Mouse (Mus musculus) limb, embryonic 13.5 days (tissue): ENCODE data around the gene Tmc7. TPM values are rescaled to one million over a fixed set of nuclear protein-coding genes. Genes with fewer than 3 reads are reported as not detected.

Experiments
- ATAC-seq: fragments of 200-750 bp; cut with Nextera tagmentation; 2 replicates; pipeline ENCODE4 v1.8.0; 2017; ENCODE audit warnings: low read depth, moderate number of reproducible peaks, moderate TSS enrichment; ENCODE audit not compliant: low FRiP score
- H3K27ac ChIP-seq: fragments of 300-500 bp; sonication (generic); 2 replicates; pipeline ENCODE4 v1.5.1; 2015; ENCODE audit warnings: inconsistent platforms, mild to moderate bottlenecking, moderate library complexity
- H3K27me3 ChIP-seq: fragments of 300-500 bp; sonication (generic); 2 replicates; pipeline ENCODE4 v1.6.1; 2015; ENCODE audit warnings: mild to moderate bottlenecking, inconsistent platforms
- H3K36me3 ChIP-seq: fragments of 300-500 bp; sonication (generic); 2 replicates; pipeline ENCODE4 v1.6.1; 2015; ENCODE audit warnings: inconsistent platforms, mild to moderate bottlenecking, moderate library complexity
- H3K4me1 ChIP-seq: fragments of 300-500 bp; sonication (generic); 2 replicates; pipeline ENCODE4 v1.6.1; 2015; ENCODE audit warnings: inconsistent platforms
- H3K4me2 ChIP-seq: fragments of 300-500 bp; sonication (generic); replicated peaks from 2 replicates; pipeline ENCODE4 v1.6.1; 2015; ENCODE audit warnings: inconsistent platforms, mild to moderate bottlenecking, moderate library complexity
- H3K4me3 ChIP-seq: fragments of 300-500 bp; sonication (generic); 2 replicates; pipeline ENCODE4 v1.5.1; 2015; ENCODE audit warnings: moderate library complexity, mild to moderate bottlenecking, inconsistent platforms
- H3K9ac ChIP-seq: fragments of 300-500 bp; sonication (generic); 2 replicates; pipeline ENCODE4 v1.6.1; 2015; ENCODE audit warnings: mild to moderate bottlenecking, inconsistent platforms
- H3K9me3 ChIP-seq: fragments of 300-500 bp; sonication (generic); 2 replicates; pipeline ENCODE4 v1.6.1; 2016; ENCODE audit warnings: inconsistent platforms
- WGBS: fragments of 180-500 bp; shearing (Covaris S2); methylation state at CpG from one replicate; pipeline ENCODE4 v1.1.7; 2015; 5-methylcytosine and 5-hydroxymethylcytosine counted together
- polyA plus RNA-seq: library from polyadenylated mRNA; unstranded; fragments of >200 nt; fragmentation: Nextera tagmentation; extraction: Ambion mirVana; gene quantifications from 2 replicates; pipeline ENCODE4 v1.2.1, GENCODE M21; 2015

The Tmc7 gene
- polyA plus RNA-seq, 1 experiment from 2014 or later = 3.6 TPM

DNA sequence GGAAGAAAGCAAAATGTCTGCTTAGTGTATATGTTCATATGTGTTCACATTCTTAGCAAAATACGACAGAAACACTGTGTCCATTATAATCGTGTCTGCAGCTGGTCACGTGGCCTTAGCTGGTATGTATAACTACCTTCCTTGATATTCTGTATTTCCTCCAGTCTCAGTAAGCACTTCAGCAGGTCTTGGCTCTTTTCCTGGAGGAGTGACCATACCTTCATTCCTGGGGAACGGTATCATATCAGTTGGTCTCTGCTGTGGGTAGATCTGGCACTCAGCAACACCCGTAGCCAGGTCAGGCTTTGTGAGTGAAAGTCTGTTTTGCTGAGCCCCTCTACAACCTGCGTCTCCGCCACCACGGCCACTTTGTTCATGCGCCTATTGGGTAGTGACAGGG is 90.6 kb downstream of the Tmc7 start:
- ATAC-seq = no peak
- peaks cover 26% of the 10 kb centered on the region for H3K4me1 ChIP-seq
- H3K4me2 ChIP-seq = no peak overlapping the region
- H3K9me3 ChIP-seq = no peaks in the 10 kb centered on the region
- peaks cover 14% of the 10 kb centered on the region for H3K36me3 ChIP-seq
- 87% methylated on average over 9 of the region's 9 CpGs for WGBS
- H3K27ac ChIP-seq = no peak overlapping the region
- no peak overlapping the region for H3K4me3 ChIP-seq
- H3K9ac ChIP-seq = no peak overlapping the region
- peaks cover 16% of the 10 kb centered on the region for H3K27me3 ChIP-seq

DNA sequence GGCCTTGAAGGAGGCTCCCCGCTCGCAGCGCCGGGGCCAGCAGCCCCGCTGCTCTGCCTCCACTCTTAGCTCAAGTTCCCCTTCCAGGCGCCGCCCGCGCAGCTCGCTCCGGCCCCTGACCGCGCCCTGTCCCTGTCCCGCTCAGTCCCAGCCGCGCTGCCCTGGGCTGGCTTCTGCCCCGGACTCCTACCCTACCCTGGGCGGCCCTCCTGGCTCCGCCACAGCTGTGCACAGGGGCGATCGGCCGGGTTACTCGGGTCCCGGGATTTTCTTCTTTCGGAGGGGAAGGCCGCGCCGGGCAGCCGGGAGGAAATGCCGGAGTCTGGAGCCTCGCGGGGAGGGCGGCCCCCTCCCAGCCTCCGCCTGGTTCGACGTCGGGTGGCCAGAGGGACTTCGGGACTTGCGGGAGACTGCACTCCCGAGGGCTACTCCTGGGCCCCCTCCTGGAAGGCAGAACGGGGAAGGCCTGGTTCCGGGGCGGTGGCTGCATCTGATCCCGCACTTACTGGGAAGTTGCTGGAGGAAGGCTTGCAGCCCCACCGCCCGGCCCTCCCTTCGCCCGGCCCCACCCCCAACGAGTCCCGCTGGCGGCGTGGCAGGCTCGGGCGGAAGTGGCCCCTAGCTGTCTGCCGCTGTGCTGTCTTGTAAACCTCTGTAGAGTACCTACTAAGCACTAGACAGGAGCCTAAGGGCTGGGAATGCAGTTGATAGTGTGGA is 92.9 kb downstream of the Tmc7 start, which contains the start of gene Itpripl2:
TSS of gene Itpripl2 (minus strand) at position 545 of the 717 bp plus-strand sequence.
- H3K9me3 ChIP-seq = no peaks in the 10 kb centered on the region
- H3K9ac ChIP-seq = peak within 1 kb of the TSS; percentile 96
- WGBS = under 1% methylated on average over 51 of the region's 55 CpGs
- peaks cover 45% of the 10 kb centered on the region for H3K4me1 ChIP-seq
- peak; percentile 86 for ATAC-seq
- peak within 1 kb of the TSS; percentile 82 for H3K4me3 ChIP-seq
- H3K27ac ChIP-seq = peak within 1 kb of the TSS; percentile 83
- peaks cover 17% of the 10 kb centered on the region for H3K36me3 ChIP-seq
- peak within 1 kb of the TSS; percentile 89 for H3K4me2 ChIP-seq
- H3K27me3 ChIP-seq = peaks cover 16% of the 10 kb centered on the region

DNA sequence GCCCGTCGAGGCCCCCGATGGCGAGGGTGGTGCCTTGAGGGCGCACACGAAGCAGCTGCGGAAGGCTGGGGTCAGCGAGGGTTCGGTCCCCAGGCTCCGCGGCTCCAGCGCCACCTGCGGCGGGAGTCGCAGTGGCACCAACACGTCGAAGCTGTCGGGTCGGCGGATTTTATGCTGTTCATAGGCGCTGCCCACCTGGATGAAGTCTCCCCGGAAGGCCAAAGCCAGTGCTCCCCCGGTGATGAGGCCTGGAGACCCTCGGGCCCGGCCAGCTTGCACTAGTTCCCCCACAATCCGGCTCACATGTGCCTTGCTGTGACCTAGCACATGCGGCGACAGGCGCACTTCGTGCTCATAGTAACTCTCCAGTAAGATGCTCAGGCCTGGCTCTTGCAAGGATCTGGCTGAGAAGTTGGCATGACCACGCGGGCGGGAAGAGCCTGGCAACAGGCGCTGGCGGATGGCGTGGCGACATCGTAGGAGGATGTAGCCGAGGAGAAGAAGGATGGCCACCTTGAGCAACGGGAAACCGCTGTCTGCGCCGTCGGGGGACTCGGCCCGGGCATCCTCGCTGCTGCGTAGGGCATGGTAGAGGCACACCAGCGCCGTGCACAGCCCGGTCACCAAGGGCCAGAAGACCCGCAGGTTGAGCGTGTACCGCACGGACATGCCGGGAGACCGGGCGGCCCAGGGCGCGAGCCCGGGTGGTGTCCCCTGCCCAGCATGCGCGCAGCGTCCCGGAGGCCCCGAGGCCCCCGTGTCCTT is 93.7 kb downstream of the Tmc7 start:
- ATAC-seq = no peak
- 4% methylated on average over 66 of the region's 67 CpGs for WGBS

DNA sequence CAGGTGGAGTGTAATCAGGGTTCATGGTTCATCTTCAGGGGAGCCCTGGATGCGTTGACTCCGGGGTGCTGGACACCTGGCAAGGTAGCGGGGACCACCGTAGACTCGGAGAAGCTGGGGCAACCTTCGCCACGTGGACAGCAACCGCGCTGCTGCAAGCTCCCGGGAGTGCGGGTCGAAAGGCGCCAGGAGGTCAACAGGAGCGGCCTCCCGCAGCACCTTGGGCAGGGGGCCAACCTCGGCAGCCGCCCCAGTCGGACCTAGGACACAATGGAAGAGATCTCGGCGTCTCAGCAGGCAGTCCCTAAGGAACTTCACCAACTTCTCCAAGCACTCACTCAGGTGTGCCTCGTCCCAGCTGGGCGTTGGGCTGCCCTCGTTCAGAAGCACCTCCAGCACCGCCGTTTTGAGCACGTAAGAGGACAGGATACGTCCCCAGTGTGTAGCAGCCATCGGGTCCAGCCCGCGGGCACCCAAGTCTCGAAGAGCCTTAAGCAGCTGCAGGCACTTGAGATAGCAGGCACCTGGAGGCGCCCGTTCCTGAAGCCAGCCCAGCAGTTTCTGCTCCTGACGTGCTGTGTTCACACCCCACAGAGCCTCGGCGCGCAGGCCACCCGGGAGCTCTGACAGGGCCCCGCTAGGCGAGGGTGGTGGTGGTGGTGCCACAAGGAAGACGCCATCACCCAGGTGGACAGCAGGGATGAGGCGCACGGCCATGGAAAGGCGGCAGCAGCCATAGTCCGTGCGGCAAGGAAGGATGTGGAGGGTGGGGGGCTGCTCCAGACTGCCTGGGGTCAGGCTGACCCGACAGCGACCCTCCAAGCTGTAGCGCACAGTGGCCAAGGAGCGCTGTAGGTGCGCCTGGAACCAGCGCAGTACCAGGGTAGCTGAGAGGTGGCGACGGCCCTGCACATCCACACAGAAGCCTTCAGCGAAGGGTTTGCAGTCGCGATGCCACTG is 94.5 kb downstream of the Tmc7 start:
- WGBS = 30% methylated on average over 57 of the region's 57 CpGs
- peak overlapping the region; percentile 89 for H3K4me2 ChIP-seq
- H3K9me3 ChIP-seq = no peaks in the 10 kb centered on the region
- peaks cover 16% of the 10 kb centered on the region for H3K27me3 ChIP-seq
- no peak overlapping the region for H3K27ac ChIP-seq
- H3K4me3 ChIP-seq = peak overlapping the region; percentile 82
- peaks cover 26% of the 10 kb centered on the region for H3K36me3 ChIP-seq
- 0 out of 2 replicates have a peak, but pooled peaks have one; percentile 16 for ATAC-seq
- H3K9ac ChIP-seq = peak overlapping the region; percentile 96
- peaks cover 46% of the 10 kb centered on the region for H3K4me1 ChIP-seq

More for the DNA sequence above, 93.7 kb downstream of the Tmc7 start:
- Histone ChIP-seq H3K4me1 (peaks cover 46% of the 10 kb centered on the region), H3K9me3 (no peaks in the 10 kb centered on the region), H3K9ac (peak overlapping the region; percentile 96), H3K27ac (peak overlapping the region; percentile 83), H3K36me3 (peaks cover 20% of the 10 kb centered on the region), H3K4me2 (peak overlapping the region; percentile 89), H3K4me3 (peak overlapping the region; percentile 82), H3K27me3 (peaks cover 16% of the 10 kb centered on the region)

DNA sequence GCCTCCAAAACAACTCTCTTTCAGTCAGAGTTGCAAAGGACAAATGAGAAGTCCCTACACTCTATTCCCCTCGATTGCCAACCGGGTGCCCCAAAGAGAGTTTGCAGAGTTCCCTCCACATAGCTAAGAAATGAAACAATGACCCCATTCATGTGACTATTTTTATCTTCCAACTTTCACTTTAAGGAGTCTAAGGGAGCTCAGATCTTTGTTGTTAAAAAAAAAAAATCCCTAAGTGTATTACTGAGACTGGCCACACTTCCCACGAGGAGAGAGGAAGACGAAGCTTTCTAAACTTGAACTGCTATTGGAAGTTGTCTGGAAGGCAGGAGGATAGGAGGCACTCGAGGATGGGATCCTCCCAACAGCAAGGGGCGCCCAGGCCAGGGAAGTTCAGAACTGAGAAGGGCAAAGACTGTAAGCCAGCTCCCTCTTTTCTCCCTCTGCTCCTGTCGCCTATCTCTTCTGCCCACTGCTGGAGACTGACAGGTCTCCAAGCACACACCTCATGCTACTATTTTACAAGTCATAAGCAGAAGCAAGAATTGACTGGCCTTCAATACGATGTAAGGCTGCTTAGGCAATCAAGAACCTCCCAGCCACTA is 96.4 kb downstream of the Tmc7 start:
- Histone ChIP-seq H3K36me3 (peaks cover 37% of the 10 kb centered on the region), H3K27ac (no peak overlapping the region), H3K4me1 (peaks cover 46% of the 10 kb centered on the region), H3K4me3 (peak overlapping the region; percentile 15), H3K27me3 (peaks cover 16% of the 10 kb centered on the region), H3K9ac (0 out of 2 replicates have a peak overlapping the region, but pooled peaks have one; percentile 25), H3K4me2 (peak overlapping the region; percentile 89), H3K9me3 (no peaks in the 10 kb centered on the region)
- 36% methylated on average over 8 of the region's 8 CpGs for WGBS
- no peak for ATAC-seq

DNA sequence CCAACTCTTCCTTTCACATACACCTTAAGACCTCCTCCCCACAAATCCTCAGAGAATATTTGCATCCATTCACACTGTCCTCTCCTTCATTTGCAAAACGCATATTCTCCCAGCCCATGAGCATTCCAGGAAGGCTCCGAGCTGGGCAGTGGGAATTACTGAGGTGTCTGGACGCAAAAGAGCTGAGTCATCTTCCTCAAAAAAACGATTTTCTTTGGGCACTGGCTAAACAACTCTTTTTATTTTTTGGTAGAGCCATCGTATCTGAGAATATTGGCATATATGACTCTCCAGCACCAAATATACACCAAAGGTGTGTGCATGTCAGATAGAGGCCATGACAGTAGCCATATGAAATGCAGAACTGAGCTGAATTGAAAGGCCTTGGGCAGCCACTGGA is 97.6 kb downstream of the Tmc7 start:
- Histone ChIP-seq H3K4me1 (peaks cover 42% of the 10 kb centered on the region), H3K36me3 (peaks cover 37% of the 10 kb centered on the region), H3K4me3 (no peak overlapping the region), H3K27me3 (peaks cover 16% of the 10 kb centered on the region), H3K9ac (no peak overlapping the region), H3K9me3 (no peaks in the 10 kb centered on the region), H3K27ac (no peak overlapping the region), H3K4me2 (no peak overlapping the region)
- WGBS = 63% methylated on average over 5 of the region's 5 CpGs
- no peak for ATAC-seq

Other genes starting within 250 kb of the Tmc7 start
- 1.8 and 2.2 TPM in 2 replicates for gene Syt17, start 136.5 kb downstream of the Tmc7 start, polyA plus RNA-seq
- gene Itpripl2, start 92.8 kb downstream of the Tmc7 start, polyA plus RNA-seq = 6.1 and 6.4 TPM in 2 replicates
- gene Coq7, start 51.4 kb downstream of the Tmc7 start, polyA plus RNA-seq = 86.3 and 96.7 TPM in 2 replicates
- 0.08 and 0.10 TPM in 2 replicates for gene Tmc5, start 12.6 kb upstream of the Tmc7 start, polyA plus RNA-seq
- 78.1 and 80.4 TPM in 2 replicates for gene Gde1, start 121.0 kb upstream of the Tmc7 start, polyA plus RNA-seq
- 21.4 and 23.6 TPM in 2 replicates for gene Ccp110, start 127.8 kb upstream of the Tmc7 start, polyA plus RNA-seq
- 66.7 and 67.5 TPM in 2 replicates for gene Vps35l, start 155.5 kb upstream of the Tmc7 start, polyA plus RNA-seq